Mouse (Mus musculus): ENCODE results near the gene Abat. TPM values are rescaled to one million over a fixed set of nuclear protein-coding genes. Genes with fewer than 3 reads are reported as not detected.

The Abat gene
- polyA plus RNA-seq, 1 experiment from 2014 or later, result 51.2 TPM

DNA sequence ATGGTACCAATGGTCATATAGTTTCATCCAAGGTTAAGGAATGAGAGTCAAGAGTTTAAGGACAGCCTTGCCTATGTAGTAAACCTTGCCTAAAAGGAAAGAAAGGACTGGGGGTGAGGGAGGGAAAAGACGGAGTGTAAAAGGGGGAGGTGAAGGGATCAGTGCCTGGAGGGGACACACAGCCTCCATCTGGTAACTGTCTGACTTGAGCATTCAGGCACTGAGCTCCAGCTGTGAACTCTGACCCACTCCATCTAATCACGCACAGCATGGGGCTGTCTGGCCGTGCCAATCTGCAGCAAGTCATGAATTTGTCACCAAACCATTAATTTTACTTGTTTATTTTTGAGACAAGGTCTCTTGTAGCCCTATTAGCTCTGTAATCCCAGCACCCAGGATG, 60.5 kb downstream of the Abat start:
- DNase-seq (no peak), ATAC-seq (ENCODE audit: low FRiP score, low TSS enrichment) (no peak)
- Histone ChIP-seq H3K4me2 (ENCODE audit: low read length) (no peak overlapping the region), H3K36me3 (ENCODE audit: control insufficient read depth, insufficient read depth, low read length) (peaks cover 9% of the 10 kb centered on the region; the same call in 1 of the 2 replicates), H3K4me3 (replicated peaks; ENCODE audit: low read depth, low read length) (no peak overlapping the region), H3K9me3 (ENCODE audit: control insufficient read depth, low read length) (no peaks in the 10 kb centered on the region), H3K4me1 (ENCODE audit: control insufficient read depth, insufficient read depth, low read length) (no peaks in the 10 kb centered on the region), H3K27ac (replicated peaks; ENCODE audit: low read depth, low read length) (no peak overlapping the region), H3K27me3 (ENCODE audit: control insufficient read depth, insufficient read depth, low read length) (no peaks in the 10 kb centered on the region), H3K9ac (replicated peaks; ENCODE audit: low read length) (no peak overlapping the region)
- 40% methylated on average over 3 of the region's 3 CpGs for WGBS

DNA sequence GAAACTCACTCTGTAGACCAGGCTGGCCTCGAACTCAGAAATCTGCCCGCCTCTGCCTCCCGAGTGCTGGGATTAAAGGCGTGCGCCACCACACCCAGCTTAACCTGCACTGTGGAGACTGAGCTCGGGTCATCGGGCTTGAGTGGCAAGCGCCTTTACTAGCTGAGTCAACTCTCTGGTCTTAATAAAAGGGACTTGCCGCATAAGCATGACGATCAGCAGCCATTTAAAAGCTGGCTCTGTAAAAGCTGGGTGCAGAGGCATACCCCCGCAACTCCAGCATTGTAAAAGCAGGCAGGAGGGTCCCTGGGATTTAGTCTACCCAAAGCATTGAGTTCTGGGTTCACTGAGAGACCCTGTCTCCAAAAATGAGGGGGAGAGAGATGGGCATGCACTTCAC, 61.1 kb downstream of the Abat start:
- WGBS, result 90% methylated on average over 11 of the region's 11 CpGs
- ATAC-seq (ENCODE audit: low FRiP score, low TSS enrichment), result no peak
- Histone ChIP-seq H3K9ac (replicated peaks; ENCODE audit: low read length) (no peak overlapping the region), H3K4me1 (ENCODE audit: control insufficient read depth, insufficient read depth, low read length) (no peaks in the 10 kb centered on the region), H3K36me3 (ENCODE audit: control insufficient read depth, insufficient read depth, low read length) (peaks cover 9% of the 10 kb centered on the region), H3K9me3 (ENCODE audit: control insufficient read depth, low read length) (no peaks in the 10 kb centered on the region), H3K4me3 (replicated peaks; ENCODE audit: low read depth, low read length) (no peak overlapping the region), H3K4me2 (ENCODE audit: low read length) (no peak overlapping the region), H3K27me3 (ENCODE audit: control insufficient read depth, insufficient read depth, low read length) (no peaks in the 10 kb centered on the region), H3K27ac (replicated peaks; ENCODE audit: low read depth, low read length) (no peak overlapping the region)
- DNase-seq, result no peak

DNA sequence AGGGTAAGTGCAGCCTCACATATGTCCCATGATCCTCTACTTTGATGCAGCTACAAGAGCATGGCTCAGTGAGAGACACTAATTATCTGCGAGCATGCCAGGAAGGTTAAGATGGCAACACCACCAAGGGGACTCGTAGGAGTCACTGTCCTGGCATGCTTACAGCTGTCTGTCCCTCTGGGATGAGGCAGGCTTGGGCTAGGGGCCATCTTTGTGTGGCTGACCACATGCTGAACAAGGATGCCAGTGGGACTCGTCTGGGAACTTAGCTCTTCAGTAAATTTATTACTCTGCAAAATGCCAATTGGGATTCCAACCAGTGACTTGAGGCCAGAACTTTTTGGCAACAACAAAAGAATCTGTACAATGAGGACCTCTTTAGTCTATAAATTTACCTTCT, 62.9 kb downstream of the Abat start:
- Histone ChIP-seq H3K4me3 (replicated peaks; ENCODE audit: low read depth, low read length) (no peak overlapping the region), H3K9me3 (ENCODE audit: control insufficient read depth, low read length) (no peaks in the 10 kb centered on the region), H3K27ac (replicated peaks; ENCODE audit: low read depth, low read length) (no peak overlapping the region), H3K36me3 (ENCODE audit: control insufficient read depth, insufficient read depth, low read length) (peaks cover 11% of the 10 kb centered on the region), H3K9ac (replicated peaks; ENCODE audit: low read length) (no peak overlapping the region), H3K27me3 (ENCODE audit: control insufficient read depth, insufficient read depth, low read length) (no peaks in the 10 kb centered on the region), H3K4me1 (ENCODE audit: control insufficient read depth, insufficient read depth, low read length) (no peaks in the 10 kb centered on the region), H3K4me2 (ENCODE audit: low read length) (no peak overlapping the region)
- DNase-seq (no peak), ATAC-seq (ENCODE audit: low FRiP score, low TSS enrichment) (no peak)
- 82% methylated on average over 3 of the region's 3 CpGs for WGBS

DNA sequence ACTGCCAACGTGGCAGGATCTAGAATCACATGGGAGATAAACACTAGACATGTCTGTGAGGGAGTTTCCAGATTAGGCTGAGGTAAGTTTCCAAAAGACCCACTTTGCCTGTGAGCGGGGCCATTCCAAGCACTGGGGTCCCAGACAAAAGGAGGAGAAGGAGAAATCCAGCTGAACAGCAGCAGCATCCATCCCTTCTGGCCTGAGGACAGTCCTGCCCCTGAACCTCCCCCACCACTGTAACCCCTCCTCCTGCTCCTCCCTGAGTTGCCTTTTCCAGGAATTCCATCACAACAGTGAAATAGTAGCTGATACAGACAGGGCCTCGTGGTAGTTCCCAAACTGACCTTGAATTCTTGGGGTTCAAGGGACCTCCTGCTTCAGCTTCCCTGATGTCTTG, 63.7 kb downstream of the Abat start:
- peaks cover 11% of the 10 kb centered on the region for H3K36me3 ChIP-seq (ENCODE audit: control insufficient read depth, insufficient read depth, low read length)
- DNase-seq, result no peak
- no peaks in the 10 kb centered on the region for H3K27me3 ChIP-seq (ENCODE audit: control insufficient read depth, insufficient read depth, low read length)
- no peaks in the 10 kb centered on the region for H3K4me1 ChIP-seq (ENCODE audit: control insufficient read depth, insufficient read depth, low read length)
- no peaks in the 10 kb centered on the region for H3K9me3 ChIP-seq (ENCODE audit: control insufficient read depth, low read length)
- 83% methylated on average over 3 of the region's 3 CpGs for WGBS
- no peak overlapping the region for H3K4me3 ChIP-seq (replicated peaks; ENCODE audit: low read depth, low read length)
- H3K9ac ChIP-seq (replicated peaks; ENCODE audit: low read length), result no peak overlapping the region
- ATAC-seq (ENCODE audit: low FRiP score, low TSS enrichment), result no peak
- H3K27ac ChIP-seq (replicated peaks; ENCODE audit: low read depth, low read length), result no peak overlapping the region
- no peak overlapping the region for H3K4me2 ChIP-seq (ENCODE audit: low read length)

DNA sequence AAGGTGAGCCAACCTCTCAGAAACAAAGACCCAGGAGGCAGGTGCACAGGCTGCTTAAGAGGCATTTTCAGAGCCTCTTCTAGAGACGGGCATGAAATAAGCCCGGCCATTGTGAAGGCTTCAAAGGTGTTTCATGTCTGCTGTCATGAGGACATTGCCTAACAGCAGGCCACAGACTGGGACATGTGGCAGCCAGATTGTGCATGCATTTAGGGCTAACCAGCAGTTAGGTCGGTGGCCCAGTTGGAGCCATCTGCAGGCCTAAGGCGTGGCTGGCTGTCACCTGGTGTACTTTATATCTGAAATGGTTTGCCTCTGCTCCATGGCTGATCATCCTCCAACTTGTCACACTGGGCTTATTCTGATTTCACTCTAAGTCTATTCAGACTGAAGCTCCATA, 65.1 kb downstream of the Abat start:
- Histone ChIP-seq H3K9ac (replicated peaks; ENCODE audit: low read length) (no peak overlapping the region), H3K4me3 (replicated peaks; ENCODE audit: low read depth, low read length) (no peak overlapping the region), H3K4me1 (ENCODE audit: control insufficient read depth, insufficient read depth, low read length) (no peaks in the 10 kb centered on the region), H3K27me3 (ENCODE audit: control insufficient read depth, insufficient read depth, low read length) (no peaks in the 10 kb centered on the region), H3K4me2 (ENCODE audit: low read length) (no peak overlapping the region), H3K36me3 (ENCODE audit: control insufficient read depth, insufficient read depth, low read length) (peaks cover 23% of the 10 kb centered on the region), H3K27ac (replicated peaks; ENCODE audit: low read depth, low read length) (no peak overlapping the region), H3K9me3 (ENCODE audit: control insufficient read depth, low read length) (no peaks in the 10 kb centered on the region)
- WGBS, result 77% methylated on average over 4 of the region's 4 CpGs
- DNase-seq (no peak), ATAC-seq (ENCODE audit: low FRiP score, low TSS enrichment) (no peak)

DNA sequence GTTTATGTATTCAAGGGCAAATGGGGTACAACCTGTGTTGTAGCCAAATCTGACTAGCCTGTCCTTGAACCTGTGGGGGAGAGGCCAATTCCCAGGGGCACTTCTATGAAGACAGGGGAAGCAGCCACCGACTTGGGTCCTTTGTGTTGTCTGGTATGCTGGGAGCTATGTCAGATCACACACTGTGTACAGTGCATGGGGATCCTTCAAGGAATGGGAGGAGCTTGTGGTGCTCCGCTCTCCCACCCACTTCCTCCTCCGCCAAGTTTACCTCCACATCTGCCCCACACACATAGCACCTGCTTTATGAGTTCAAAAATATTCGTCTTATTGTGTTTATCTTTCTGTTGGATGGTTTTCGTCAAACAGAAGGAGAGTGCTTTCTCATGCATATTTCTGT, 66.3 kb downstream of the Abat start:
- Histone ChIP-seq H3K4me2 (ENCODE audit: low read length) (no peak overlapping the region), H3K4me1 (ENCODE audit: control insufficient read depth, insufficient read depth, low read length) (no peaks in the 10 kb centered on the region), H3K27me3 (ENCODE audit: control insufficient read depth, insufficient read depth, low read length) (no peaks in the 10 kb centered on the region), H3K27ac (replicated peaks; ENCODE audit: low read depth, low read length) (no peak overlapping the region), H3K9ac (replicated peaks; ENCODE audit: low read length) (no peak overlapping the region), H3K9me3 (ENCODE audit: control insufficient read depth, low read length) (no peaks in the 10 kb centered on the region), H3K36me3 (ENCODE audit: control insufficient read depth, insufficient read depth, low read length) (peaks cover 28% of the 10 kb centered on the region), H3K4me3 (replicated peaks; ENCODE audit: low read depth, low read length) (no peak overlapping the region)
- DNase-seq, result no peak
- WGBS, result 85% methylated on average over 5 of the region's 5 CpGs
- no peak for ATAC-seq (ENCODE audit: low FRiP score, low TSS enrichment)

DNA sequence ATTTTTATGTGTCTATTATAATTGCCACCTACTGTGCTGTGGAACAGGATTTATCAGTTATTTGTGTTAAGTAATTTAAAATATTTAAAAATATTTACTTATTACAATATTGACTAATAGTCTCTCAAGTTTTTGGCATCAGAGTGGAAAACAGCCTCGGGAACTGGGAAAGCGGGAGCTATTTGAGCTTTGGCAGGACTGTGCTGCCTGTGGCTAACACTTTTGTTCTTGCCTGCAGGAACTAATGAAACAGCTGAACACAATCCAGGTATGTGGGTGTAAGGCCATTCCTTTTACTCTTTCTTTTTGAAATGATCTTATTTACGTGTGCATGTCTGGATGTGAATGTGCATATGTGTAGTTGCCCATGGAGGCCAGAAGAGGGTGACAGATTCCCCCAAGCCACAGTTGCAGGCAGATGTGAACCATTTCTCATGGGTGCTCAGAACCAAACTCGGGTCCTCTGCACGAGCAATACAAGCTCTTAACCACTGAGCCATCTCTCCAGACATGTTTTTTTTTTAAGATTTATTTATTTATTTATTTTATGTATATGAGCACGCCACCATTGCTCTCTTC, 68.5 kb downstream of the Abat start:
- ATAC-seq (ENCODE audit: low FRiP score, low TSS enrichment) (no peak), DNase-seq (no peak)
- 97% methylated on average over 6 of the region's 6 CpGs for WGBS
- no peaks in the 10 kb centered on the region for H3K4me1 ChIP-seq (ENCODE audit: control insufficient read depth, insufficient read depth, low read length)
- H3K9ac ChIP-seq (replicated peaks; ENCODE audit: low read length), result no peak overlapping the region
- H3K27ac ChIP-seq (replicated peaks; ENCODE audit: low read depth, low read length), result no peak overlapping the region
- H3K27me3 ChIP-seq (ENCODE audit: control insufficient read depth, insufficient read depth, low read length), result no peaks in the 10 kb centered on the region
- no peaks in the 10 kb centered on the region for H3K9me3 ChIP-seq (ENCODE audit: control insufficient read depth, low read length)
- no peak overlapping the region for H3K4me2 ChIP-seq (ENCODE audit: low read length)
- peaks cover 39% of the 10 kb centered on the region for H3K36me3 ChIP-seq (ENCODE audit: control insufficient read depth, insufficient read depth, low read length)
- H3K4me3 ChIP-seq (replicated peaks; ENCODE audit: low read depth, low read length), result no peak overlapping the region

DNA sequence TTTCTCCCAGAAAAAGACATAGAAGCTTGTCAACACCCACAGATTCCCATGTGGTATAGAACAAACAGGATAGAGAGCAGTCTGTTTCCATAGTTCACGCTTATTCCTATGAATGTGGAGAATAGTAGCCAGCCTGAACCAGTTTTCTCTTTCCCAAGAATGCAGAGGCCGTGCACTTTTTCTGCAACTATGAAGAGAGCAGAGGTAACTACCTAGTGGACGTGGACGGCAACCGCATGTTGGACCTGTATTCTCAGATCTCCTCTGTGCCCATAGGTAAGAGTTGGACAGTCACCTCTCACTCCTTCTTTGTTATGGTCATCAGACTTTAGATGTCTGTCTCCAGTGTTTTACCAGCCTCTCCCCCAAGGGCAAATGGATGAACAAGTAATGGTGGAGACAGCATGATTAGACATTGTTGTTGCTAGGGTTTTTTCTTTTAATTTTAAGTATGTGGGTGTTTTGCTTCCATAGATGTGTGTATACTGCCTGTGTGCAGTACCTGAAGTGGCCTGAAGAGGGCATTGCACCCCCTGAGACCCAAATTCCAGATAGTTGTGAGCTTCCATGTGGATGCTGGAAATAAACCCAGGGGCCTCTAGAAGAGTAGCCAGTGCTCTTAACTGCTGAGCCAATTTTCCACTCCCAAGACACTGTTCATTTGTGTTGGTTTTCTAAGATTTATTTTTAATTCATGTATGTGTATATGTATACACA, 69.5 kb downstream of the Abat start:
- Histone ChIP-seq H3K4me2 (ENCODE audit: low read length) (no peak overlapping the region), H3K4me3 (replicated peaks; ENCODE audit: low read depth, low read length) (no peak overlapping the region), H3K27me3 (ENCODE audit: control insufficient read depth, insufficient read depth, low read length) (no peaks in the 10 kb centered on the region), H3K36me3 (ENCODE audit: control insufficient read depth, insufficient read depth, low read length) (peaks cover 39% of the 10 kb centered on the region), H3K27ac (replicated peaks; ENCODE audit: low read depth, low read length) (no peak overlapping the region), H3K9ac (replicated peaks; ENCODE audit: low read length) (no peak overlapping the region), H3K4me1 (ENCODE audit: control insufficient read depth, insufficient read depth, low read length) (no peaks in the 10 kb centered on the region), H3K9me3 (ENCODE audit: control insufficient read depth, low read length) (no peaks in the 10 kb centered on the region)
- DNase-seq (no peak), ATAC-seq (ENCODE audit: low FRiP score, low TSS enrichment) (no peak)
- 96% methylated on average over 5 of the region's 5 CpGs for WGBS

DNA sequence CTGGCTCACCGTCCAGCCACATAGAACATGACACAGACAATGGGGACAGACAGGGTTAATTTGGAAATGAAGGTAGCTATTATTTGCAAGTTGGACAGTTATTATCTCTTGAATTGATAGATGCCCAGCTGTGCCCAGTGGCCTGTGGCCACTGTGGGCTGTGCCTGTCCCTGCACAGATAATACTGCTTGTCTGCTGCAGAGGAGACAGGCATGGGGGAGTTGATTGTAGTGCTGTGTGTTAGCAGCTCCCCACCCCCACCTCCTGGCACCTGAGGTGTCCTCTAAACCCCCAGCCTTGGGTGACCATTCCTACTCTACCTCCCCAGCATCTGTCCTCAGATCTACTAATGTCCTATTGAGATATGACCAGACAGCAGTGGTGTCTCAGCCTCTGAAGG, 71.0 kb downstream of the Abat start:
- 48% methylated on average over 1 of the region's 1 CpGs for WGBS
- no peaks in the 10 kb centered on the region for H3K9me3 ChIP-seq (ENCODE audit: control insufficient read depth, low read length)
- no peak overlapping the region for H3K9ac ChIP-seq (replicated peaks; ENCODE audit: low read length)
- ATAC-seq (ENCODE audit: low FRiP score, low TSS enrichment) (no peak), DNase-seq (no peak)
- peaks cover 44% of the 10 kb centered on the region for H3K36me3 ChIP-seq (ENCODE audit: control insufficient read depth, insufficient read depth, low read length)
- no peaks in the 10 kb centered on the region for H3K4me1 ChIP-seq (ENCODE audit: control insufficient read depth, insufficient read depth, low read length)
- no peak overlapping the region for H3K4me2 ChIP-seq (ENCODE audit: low read length)
- no peak overlapping the region for H3K27ac ChIP-seq (replicated peaks; ENCODE audit: low read depth, low read length)
- no peak overlapping the region for H3K4me3 ChIP-seq (replicated peaks; ENCODE audit: low read depth, low read length)
- H3K27me3 ChIP-seq (ENCODE audit: control insufficient read depth, insufficient read depth, low read length), result no peaks in the 10 kb centered on the region

Measured in midbrain, embryonic 14.5 days (tissue).